Mouse (Mus musculus): ENCODE results near the gene Hip1r. TPM values are rescaled to one million over a fixed set of nuclear protein-coding genes. Genes with fewer than 3 reads are reported as not detected.
"Not testable (repeated sequence)": the region's sequence is repeated elsewhere in the genome, so short reads cannot be mapped to it uniquely, and the experiment has no call there.

The Hip1r gene
- total RNA-seq, 2 experiments from 2014 or later: 82.6 to 85.0 TPM

GRCm38 (mm10) chr5:124050095-124051050, 76.9 kb downstream of the Hip1r start:
- no peak for DNase-seq (ENCODE audit: low spot score in 2 of 2)
- intact Hi-C loops (cut with DNase I): no loop called here

- intact Hi-C loops (cut with DNase I): no loop called here
- DNase-seq (ENCODE audit: low spot score in 2 of 2): no peak
Measured at GRCm38 (mm10) chr5:124051899-124052491, 78.6 kb downstream of the Hip1r start.

GRCm38 (mm10) chr5:124052641-124053040, 79.2 kb downstream of the Hip1r start:
- intact Hi-C loops (cut with DNase I): not testable (repeated sequence)

More at GRCm38 (mm10) chr5:124052641-124053040, 79.2 kb downstream of the Hip1r start:
- DNase-seq (ENCODE audit: low spot score in 2 of 2): not testable (repeated sequence)

Small RNA genes lying within 50 kb of the gene (microRNA-seq; reads per million reads assigned to microRNA genes)
- 3.0 to 3.2 reads per million in 2 experiments for gene Mir7032

Other genes with a start within 250 kb of the Hip1r start
- 10 to 100 TPM; 80.9 to 89.4 TPM for gene Rsrc2, start 224.2 kb upstream of the Hip1r start, total RNA-seq (2021)
- gene Kntc1, start 223.9 kb upstream of the Hip1r start, total RNA-seq (2021): under 1 TPM; 0.83 to 0.87 TPM
- gene Hcar2, start 108.1 kb upstream of the Hip1r start, total RNA-seq (2021): not detected
- 1 to 10 TPM; 1.3 to 2.0 TPM for gene Hcar1, start 93.6 kb upstream of the Hip1r start, total RNA-seq (2021)
- 10 to 100 TPM; 65.6 to 70.7 TPM for gene Denr, start 66.5 kb upstream of the Hip1r start, total RNA-seq (2021)
- not detected for gene Gm43518, start 46.2 kb upstream of the Hip1r start, total RNA-seq (2021)
- 1 to 10 TPM; 2.7 to 4.2 TPM for gene Ccdc62, start 42.9 kb upstream of the Hip1r start, total RNA-seq (2021)
- 10 to 100 TPM; 51.4 to 58.3 TPM for gene Vps37b, start 58.6 kb downstream of the Hip1r start, total RNA-seq (2021)
- gene Abcb9, start 122.2 kb downstream of the Hip1r start, total RNA-seq (2021): 10 to 100 TPM; 57.5 to 58.4 TPM
- gene Ogfod2, start 138.7 kb downstream of the Hip1r start, total RNA-seq (2021): 10 to 100 TPM; 36.0 to 42.1 TPM
- gene Arl6ip4, start 142.5 kb downstream of the Hip1r start, total RNA-seq (2021): 10 to 100 TPM; 48.2 to 48.5 TPM

Data from left cerebral cortex, postnatal 14 days (tissue).